Mouse (Mus musculus): Measurements from ENCODE around the gene Lenep.

Gene Lenep

DNA sequence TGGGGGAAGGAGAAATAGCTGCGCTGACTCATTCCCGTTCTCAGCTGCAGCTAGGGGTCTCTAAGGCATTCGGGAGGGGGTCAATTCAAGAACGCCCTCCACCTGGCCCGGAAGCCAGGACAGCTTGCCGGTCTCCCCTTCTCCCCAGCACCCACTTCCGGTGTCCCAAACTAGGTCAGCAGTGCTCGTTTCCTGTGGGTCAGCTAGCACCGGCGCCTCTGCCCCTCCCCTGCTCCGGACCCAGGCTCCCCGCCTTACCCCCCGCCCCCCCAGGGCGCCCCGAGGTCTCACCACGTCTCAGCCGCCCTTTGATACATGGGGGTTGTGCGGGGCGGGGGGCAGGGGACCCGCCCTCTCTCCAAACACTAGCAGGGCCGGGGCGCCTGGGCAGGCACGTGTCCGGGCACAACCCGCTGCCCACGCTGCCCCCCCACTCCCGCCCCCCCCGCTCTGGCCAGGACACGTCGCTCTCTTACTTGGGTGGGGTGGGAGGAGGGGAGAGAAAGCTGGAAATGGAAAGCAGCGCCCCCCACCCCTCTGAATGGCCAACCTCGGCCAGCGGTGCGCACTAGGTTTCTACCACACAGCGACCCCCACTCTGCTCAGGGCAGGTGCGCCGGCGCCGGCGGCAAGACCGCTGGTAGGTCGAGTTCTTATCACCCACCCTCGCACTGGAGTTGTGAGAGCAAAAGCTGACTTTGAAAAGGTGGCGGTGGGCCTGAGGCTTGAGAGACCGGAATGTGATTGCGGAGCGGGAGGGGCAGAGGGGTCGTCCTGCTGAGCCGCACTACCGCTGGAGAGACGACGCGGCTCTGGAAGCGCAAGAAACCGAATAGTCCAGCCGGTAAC, 10.7 kb downstream of the Lenep start:
- DNase-seq (ENCODE audit: low spot score) = no peak

DNA sequence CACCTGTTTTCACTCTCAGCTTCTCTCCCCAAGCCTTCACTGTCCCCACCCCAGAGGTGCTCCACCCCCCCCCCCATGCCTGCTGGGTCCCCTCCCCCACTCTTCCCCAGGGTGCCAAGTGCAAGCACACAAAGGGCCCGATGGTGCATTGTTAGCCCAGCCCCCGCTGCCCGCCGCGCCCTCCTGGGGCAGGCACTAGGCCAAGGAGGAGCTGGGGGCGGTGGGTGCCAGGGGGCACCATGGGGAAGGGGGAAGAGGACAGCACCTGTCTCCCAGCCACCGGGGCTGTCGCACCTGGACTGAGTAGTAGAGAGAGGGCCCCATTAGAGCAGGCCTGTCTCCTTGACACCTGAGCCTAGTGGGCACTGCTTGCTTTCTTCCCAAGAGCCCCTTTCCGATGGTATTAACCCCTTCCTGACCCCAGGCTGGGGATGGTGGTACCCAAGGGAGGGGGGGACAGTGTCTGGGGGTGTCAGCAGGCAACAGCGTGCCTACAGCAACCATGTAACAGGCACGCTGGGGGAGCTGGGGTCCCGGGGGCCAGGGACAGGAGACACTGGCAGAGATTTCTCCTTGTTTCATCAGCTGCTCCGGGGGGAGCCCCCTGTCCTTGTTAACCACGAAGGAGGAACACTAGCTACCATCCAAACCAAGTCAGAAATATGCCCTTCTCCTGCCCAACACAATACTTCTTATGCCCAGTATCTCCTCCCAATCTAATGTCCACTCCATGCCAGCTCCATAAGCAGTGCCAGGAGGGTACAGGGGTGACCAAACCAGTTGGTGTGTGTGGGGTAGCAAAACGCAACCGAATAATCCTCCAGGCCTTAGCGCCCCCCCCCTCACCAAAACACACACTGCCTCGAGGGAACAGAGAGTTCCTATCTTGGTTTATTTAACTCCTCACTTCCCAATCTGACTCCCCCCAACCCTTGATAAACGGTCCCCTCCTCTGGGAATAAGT, 11.6 kb downstream of the Lenep start:
- DNase-seq (ENCODE audit: low spot score) = no peak

DNA sequence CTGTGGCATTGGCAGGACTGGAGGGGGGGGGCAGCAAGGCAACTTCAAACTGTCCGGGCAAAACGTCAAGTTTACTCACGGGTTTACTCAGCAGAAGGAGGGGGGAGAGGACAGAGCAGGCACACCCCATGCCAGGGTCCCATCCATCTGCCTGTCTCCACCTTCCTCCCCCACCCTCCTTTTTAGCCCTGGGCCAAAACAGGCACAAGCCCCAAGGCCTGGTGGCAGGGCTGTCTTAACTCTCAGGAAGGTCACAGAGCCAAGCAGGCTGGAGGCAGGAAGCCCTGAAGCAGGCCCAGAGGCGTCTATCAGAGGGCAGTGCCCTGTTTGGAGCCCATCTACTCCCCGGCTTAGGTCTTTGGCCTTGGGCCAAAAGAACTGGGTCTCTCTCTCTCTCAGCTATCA, 12.5 kb downstream of the Lenep start:
- DNase-seq (ENCODE audit: low spot score) = no peak

DNA sequence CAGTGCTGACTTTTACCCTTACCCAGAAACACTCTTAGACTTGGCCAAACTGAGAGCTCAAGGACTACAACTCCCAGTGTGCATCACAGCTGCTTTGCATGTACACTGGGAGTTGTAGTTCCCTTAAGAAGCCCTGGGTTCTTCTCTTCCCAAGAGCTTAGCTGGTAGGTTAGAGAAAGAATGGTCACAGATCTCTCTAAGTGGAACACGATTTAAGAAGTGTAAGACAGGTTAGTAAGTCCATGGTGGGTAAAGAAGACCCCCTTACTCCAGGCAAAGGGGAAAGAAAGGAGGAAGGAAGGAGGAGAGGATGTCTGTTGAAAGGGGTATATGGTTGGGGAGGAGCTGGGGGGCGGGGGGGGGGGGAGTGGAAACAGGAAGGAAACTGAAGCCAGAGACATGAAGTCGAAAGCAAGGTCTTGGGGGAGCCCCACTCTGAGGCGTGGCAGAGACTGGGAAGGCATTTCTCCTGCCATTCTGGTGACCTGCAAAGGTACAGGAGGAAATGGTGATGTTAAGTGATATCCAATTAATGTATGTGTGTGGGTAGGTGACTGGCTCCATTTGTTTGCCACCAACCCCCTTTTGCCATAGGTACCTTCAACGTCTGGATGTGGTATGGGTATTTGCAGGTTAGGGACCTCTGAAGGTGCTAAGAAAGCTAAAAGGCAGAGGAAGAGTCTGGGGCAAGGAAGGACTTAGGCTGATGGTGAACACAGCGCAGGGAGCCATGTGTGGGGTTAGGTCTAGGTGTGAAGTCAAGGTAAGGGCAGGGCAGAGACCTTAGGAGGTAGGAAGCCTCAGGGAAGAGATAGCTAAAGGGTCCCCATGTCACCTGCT, 13.5 kb downstream of the Lenep start:
- no peak for DNase-seq (ENCODE audit: low spot score)

DNA sequence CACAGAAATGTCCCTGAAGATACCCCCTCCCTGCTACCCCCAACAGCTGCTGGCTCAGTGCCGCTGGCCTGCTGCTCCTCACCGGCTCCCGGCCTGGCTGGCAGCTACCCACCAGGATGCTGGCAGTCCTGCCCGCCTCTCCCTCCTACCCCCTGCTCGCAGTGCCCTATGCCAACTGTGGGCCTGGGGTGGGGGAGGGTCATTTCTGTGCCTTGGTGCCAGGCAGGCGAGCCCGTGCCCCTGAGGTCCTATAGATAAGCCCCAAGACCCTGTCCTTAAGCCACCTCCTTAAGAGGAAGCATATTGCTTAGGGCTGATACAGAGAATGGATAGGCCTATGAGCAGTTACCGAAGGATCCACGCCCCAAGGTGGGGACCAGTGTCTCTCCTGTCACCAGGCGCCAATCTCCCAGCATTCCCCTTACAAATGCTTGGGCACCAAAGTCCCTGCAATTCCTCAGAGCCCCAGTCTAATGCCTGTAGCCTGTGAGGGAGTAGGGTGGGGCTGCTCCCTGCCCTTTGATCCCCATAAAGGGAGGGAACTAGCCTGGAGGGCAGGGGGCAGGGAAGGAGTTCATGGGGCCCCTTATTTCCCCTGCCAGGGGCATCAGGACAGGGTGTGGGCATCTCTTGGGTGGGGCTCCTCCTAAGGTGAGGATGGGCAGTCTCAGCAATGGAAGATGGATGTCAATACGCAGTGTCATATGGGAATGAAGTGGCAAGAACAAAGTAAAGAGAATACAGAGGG, 14.3 kb downstream of the Lenep start:
- DNase-seq (ENCODE audit: low spot score) = no peak

DNA sequence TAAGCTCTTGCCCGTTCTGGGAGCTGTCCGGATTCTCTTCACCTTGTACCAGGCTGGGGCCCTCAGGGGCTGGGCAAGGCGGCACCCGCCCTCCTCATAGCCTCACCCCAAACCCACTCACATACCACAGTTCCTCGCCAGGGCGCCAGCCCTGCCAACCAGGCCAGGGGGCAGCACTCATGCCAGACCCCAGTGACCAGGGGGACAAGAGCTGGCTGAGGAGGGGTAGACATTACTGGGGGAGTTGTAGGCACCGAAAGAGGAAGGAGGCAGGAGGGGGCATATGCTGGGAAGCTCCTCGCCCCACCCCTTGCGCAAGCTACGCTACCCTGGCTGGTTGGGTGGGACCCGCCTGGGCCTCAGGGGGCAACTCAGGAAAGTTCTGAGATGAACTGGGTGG, 15.0 kb downstream of the Lenep start:
- DNase-seq (ENCODE audit: low spot score) = no peak

DNA sequence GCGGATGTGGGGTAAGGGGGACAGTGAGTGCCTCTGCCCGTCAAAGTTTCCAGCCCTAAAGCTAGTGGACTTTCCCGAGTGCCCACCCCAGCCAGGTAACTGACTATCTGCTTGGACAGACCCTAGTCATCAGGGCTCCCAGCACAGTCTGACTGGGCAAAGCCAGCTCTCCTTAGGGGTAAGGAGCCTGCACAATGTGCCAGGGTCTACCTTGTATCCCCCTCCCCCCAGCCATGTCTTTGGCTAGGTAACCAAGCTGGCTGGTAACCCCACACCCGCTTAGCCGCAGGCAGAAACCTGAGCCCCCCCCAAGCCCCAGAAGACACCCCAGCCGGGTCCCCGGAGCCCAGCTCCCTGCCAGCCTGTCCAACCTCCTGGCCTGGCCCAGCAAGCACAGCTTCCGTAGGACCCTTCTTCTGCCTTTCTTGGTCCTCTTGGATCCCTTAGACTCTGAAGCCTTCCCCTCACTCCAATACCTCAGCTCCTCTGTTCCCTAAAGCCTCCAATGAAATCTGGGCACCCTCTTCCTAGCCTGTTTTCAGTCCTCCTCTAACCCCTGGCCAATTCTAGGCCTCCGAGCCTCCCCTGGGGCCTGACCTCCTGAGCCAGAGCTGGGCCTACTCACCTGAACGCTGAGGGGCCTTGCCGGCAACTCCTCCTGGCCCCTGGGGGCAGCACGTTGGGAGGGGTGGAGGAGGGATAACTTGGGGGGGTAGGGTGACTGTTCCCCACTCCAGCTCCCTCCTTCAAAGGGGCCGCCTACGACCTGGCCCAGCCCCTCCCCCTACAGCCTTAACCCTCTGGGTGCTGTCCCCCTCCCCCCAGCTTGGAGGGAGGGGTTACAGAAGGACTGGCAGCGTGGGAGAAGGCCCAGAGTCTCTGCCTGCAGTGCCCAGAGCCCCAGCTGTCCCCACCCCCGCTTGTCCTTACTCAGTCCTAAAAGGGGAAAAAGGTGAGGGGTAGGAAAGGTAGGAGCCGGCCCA, 15.9 kb downstream of the Lenep start:
- no peak for DNase-seq (ENCODE audit: low spot score)

DNA sequence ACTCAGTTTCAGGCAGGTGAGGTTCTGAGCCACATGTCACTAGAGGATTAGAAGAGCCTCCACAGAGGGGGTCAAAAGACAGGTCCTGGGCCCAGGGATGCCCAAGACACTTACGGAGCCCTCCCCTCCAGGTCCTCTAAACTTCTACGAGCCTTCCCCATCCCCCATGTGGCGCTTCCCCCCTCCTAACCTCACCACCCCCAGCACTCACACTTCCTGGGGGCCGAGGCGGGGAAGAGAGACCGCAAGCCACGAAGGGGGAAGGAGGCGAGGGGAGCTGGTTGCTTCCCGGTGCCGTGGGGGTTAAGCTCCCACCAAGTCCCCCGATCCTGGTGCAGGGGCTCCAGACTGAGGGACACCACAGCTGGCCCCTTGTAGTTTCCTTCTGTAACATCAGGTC, 17.1 kb downstream of the Lenep start:
- DNase-seq (ENCODE audit: low spot score) = no peak

DNA sequence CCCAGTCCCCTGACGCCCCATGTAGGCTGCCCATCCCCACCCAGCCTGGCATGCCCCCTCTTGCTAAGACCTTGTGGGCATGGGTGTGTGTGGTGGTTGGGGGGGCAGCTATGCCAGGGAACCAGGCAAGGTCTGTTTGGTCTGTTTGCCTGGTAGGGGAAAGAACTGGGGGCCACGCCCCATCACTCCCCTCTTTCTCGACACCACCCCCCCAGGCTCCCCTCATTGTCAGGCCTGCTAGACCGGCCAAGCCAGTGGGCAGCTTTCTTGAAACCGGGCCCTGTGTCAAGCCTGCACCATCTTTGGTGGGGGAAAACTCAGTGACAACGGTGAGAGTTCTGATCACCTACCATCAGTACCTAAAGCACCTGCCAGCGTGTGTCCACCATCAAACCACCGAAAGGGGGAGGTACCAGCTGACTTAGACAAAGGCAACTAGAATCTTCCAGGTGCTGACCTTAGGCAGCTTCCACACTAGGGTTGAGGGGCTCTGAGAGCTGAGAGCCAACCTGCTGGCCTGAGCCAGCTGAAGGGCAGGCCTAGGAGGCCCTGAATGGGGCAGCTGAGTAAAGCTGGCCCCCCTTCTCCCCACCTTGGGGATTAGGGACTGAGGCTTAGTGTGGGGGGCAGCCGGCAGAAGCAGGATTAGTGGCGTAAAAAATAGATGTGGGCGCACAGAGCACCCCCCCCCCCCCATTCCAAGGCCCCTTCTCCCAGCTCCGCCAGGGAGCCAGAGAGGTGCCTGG, 18.1 kb downstream of the Lenep start:
- no peak for DNase-seq (ENCODE audit: low spot score)

DNA sequence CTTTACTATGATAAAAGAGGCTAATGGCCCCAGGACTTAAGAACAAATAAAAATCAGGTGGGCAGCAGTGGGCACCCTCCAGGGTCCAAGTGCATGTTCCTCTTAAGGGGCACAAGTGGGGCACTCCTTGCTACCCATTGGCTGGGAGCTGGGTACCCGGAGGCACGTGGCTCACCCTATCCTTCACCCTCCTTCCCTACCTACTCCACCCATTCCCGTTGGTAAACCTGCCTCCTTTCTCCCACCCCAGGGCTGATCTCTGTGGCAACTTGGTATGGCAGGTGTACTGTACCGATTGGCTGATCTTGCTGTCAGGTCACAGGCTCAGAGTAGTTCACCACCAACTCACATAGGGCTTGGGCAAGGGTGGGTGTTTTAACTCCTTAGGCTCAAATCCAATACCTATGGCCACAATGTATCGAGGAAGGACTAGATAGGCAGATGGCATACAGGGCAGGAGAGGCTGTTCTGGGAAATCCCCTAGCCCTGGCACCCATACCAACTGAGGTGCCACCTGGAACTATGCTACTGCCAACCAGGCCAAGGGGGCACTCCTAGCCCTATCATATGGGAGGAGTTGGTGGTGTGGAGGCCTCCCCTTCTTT, 18.8 kb downstream of the Lenep start:
- no peak for DNase-seq (ENCODE audit: low spot score)

DNA sequence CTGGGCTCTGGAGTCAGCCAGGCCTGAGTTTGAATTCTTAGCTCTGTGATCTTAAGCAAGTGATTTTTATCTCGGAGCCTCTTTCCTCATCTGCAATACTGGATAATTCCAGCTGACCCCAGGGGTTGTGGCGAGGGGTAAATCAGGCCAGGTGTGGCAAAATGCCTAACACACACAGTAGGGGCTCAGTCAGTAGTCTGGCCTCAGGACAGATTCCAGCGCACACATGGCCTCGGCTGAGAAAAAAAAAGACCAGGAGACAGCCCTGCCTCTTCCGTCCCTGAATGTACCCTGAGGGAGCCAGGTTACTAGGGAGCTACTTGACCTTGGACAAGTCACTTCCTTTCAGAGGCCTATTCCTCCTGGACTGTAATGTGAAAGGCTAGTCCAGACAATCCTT, 19.6 kb downstream of the Lenep start:
- DNase-seq (ENCODE audit: low spot score) = no peak

DNA sequence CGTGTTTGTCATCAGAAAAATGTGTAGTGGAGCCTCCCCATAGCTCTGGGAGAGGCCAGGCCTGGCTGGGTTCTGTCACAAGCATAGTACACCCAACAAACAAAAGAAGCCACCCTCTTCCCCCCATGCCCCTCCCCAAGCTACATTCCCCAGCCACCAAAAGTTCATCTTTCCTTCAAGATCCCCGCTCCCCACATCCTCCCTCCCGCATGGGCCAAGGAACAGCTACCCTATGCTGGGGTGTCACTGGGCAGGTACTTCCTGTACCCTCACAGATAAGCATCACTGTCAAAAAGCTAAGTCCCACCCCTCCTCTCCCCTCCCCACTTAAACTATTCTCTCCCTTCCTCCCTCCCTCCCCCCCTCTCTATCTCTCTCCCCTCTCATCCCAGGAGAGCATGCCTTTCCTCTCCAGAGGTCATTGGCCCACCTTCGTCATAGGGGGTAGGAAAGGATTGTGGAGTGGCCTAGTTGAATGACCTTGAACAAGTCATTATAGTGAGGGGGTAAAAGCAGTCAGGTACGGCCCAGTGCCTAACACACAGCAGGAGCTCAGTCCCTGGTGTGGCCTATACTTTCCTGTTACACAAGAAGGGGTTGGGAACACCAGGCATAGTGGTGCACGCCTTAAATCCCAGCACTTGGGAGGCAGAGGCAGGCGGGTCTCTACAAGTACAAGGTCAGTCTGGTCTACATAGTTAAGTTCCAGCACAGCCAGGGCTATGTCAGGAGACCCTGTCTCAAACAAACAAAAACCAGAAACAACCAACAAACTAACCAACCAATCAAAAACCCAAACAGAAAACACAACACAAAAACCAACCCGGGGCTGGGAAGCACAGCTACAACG, 20.3 kb downstream of the Lenep start:
- no peak for DNase-seq (ENCODE audit: low spot score)

DNA sequence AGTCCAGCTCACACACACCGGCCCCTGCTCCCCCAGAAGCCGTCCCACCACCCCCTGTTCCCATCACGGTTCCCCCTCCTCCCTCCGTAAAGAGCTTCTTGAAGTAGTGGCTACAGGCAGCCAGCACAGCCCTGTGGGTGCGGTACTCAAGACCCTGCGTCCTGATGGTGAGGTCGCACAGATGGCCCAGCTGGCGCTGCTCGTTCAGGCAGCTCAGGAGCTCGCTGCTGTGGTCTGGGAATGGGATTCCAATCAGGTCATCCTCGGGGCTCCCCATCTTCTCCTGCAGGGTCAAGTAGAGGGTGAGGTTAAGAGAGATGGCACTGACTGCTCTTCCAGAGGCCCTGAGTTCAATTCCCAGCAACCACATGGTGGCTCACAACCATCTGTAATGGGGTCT, 21.4 kb downstream of the Lenep start:
- no peak for DNase-seq (ENCODE audit: low spot score)

DNA sequence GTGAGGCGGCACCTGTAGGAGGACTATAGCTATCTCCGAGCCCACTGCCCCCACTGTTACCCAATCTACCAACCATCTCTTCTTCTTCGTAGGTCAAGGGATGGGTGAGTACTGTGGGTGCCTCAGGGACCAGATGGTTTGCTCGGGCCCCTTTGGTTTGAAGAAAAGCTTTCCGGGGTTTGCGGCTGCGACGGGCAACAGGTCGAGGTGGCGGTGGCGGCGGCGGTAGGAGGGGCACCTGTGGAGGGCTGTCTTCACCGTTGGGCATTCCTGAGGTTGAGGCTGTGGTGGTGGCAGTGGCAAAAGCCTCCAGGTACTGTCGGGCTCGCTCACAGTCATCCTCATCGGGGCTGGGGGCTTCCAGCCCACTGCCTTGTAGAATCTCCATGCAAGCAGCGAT, 21.9 kb downstream of the Lenep start:
- no peak for DNase-seq (ENCODE audit: low spot score)

DNA sequence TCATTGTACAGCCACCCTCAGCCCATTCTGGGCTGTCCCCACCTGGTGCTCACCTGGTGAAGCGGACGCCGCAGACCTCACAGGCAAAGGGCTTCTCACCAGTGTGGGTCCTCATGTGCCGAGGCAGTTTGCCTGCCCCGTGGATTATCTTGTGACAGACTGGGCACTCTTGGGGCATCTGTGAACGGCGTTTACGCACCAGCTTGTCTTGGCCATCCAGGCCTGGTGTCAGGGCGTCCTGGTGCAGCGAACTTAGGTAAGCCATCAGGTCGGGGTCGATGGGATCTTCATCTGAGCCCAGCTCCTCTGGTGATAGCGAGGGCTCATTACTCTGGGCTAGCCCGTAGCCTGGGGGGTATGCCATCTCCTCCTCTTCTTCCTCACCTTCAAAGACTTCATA, 22.3 kb downstream of the Lenep start:
- DNase-seq (ENCODE audit: low spot score) = no peak

DNA sequence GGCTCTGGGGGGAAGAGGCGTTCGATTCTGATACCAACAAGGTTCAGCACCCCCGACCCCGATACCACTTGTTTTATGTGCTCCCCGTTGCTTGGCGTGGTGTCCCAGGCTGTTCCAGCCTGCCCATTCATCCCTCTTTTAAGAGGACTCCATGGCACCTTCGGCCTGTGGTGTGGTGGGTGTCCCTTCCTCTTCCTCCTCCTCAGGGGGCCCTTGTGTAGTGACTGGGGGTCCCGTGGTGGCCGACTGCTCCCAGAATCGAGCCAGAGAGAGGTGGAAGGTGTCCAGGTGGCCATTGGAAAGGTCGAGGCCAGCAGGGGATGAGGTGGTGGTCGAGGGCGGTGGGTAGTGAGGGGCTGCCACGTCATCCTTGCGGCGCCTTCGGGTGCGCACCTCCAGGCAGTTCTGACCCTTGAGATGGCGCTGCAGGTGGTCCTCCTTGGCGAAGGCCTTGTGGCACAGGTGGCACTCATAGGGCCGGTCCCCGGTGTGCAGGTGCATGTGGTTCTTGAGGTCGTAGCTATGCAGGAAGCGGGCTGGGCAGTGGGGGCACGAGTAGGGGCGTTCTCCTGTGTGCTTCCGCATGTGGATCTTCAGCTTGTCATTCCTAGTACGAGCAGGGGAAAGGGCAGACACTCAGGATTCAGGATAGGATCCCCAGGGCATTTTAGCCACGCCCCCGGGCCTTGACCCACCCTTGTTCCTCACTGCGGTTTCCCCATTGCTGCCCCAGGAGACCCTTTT, 23.0 kb downstream of the Lenep start:
- no peak for DNase-seq (ENCODE audit: low spot score)

DNA sequence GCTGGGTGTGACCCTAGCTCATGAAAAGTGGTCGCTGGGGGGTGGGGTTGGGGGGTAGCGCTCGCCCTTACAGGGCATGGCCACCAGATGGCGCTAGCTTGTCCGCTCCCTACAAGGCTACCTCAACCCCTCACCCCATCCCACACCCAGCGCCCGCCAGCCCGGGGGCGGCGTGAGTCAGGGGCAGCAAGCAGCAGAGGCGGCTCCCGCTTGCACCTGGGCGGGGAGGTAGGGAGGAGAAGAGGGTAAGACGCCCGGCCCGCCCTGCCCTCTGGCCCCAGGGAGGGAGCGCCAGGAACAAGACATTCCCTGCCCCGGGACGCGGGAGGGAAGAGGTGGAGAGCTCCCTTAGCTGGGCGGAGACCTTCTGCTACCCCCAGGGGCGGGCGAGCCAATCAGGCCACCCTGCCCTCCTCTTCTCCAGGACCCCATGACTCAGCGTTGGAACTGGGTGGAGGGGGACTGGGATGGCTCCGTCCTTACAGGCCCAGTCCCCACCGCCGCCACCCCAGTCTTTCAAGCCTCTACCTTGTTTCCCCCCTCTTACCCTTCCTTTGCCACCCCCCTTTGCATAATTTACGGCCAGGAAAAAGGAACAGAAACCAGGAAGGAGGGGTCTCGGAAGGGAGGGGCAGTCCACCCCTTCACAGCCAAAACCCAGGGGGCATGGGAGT, 24.1 kb downstream of the Lenep start:
- peak; percentile 39 for DNase-seq (ENCODE audit: low spot score)
